Mouse (Mus musculus) embryonic facial prominence, embryonic 15.5 days (tissue): ENCODE measurements at regions not wholly inside any gene's neighbourhood (a gene's known extent, or its start where the extent isn't known, plus 50 kb on each side); places are given as distances from the start of the nearest gene placed in this dataset.
A peak's percentile ranks its signal among the peaks of the same experiment; 100 is the strongest.

Experiments used
- ATAC-seq: fragments of 200-750 bp; cut with Nextera tagmentation; 2 replicates; pipeline ENCODE4 v1.8.0; 2017; ENCODE audit warnings: low read depth, moderate TSS enrichment; ENCODE audit not compliant: insufficient number of reproducible peaks, low FRiP score, low TSS enrichment
- H3K27ac ChIP-seq: fragments of 300-500 bp; sonication (generic); replicated peaks from 2 replicates; pipeline ENCODE4 v1.5.1; 2015; ENCODE audit warnings: mild to moderate bottlenecking, inconsistent platforms
- H3K27me3 ChIP-seq: fragments of 300-500 bp; sonication (generic); 2 replicates; pipeline ENCODE4 v1.6.1; 2015; ENCODE audit warnings: inconsistent platforms
- H3K36me3 ChIP-seq: fragments of 300-500 bp; sonication (generic); 2 replicates; pipeline ENCODE4 v1.6.1; 2015; ENCODE audit warnings: mild to moderate bottlenecking, inconsistent platforms
- H3K4me1 ChIP-seq: fragments of 300-500 bp; sonication (generic); 2 replicates; pipeline ENCODE4 v1.6.1; 2015; ENCODE audit warnings: inconsistent platforms
- H3K4me2 ChIP-seq: fragments of 300-500 bp; sonication (generic); replicated peaks from 2 replicates; pipeline ENCODE4 v1.6.1; 2015; ENCODE audit warnings: mild to moderate bottlenecking, inconsistent platforms
- H3K4me3 ChIP-seq: fragments of 300-500 bp; sonication (generic); replicated peaks from 2 replicates; pipeline ENCODE4 v1.5.1; 2015; ENCODE audit warnings: mild to moderate bottlenecking, inconsistent platforms
- H3K9ac ChIP-seq: fragments of 300-500 bp; sonication (generic); 2 replicates; pipeline ENCODE4 v1.6.1; 2015; ENCODE audit warnings: inconsistent platforms
- H3K9me3 ChIP-seq: fragments of 300-500 bp; sonication (generic); replicated peaks from 2 replicates; pipeline ENCODE4 v1.6.1; 2016; ENCODE audit warnings: inconsistent platforms
- WGBS: fragments of 180-500 bp; shearing (Covaris S2); methylation state at CpG from one replicate; pipeline ENCODE4 v1.1.7; 2015; 5-methylcytosine and 5-hydroxymethylcytosine counted together

DNA sequence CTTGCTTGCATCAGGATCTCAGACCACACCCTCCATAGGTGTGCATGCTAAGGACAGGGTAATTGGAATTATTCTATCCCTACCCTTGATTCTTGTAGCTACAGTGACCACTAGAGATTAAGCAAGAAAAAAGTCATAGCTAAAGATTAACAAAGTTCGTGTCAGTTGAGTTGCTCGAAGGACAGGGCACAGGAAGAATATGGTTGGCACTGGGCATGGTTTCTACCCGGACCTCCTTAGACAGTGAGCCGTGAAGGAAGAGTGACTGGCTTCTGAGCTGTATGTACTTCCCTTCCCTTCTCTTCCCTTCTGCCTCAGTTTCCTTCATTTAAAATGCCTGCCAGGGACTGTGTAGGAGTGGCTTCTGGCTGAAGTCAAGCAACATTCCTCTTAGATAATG, 100.0 kb downstream of the Nfkbiz start:
- ATAC-seq, result no peak
- Histone ChIP-seq H3K36me3 (no peaks in the 10 kb centered on the region), H3K27ac (no peak overlapping the region), H3K9ac (no peak overlapping the region), H3K4me2 (no peak overlapping the region), H3K4me3 (no peak overlapping the region), H3K9me3 (no peaks in the 10 kb centered on the region), H3K27me3 (no peaks in the 10 kb centered on the region), H3K4me1 (no peaks in the 10 kb centered on the region)
- 90% methylated on average over 4 of the region's 4 CpGs for WGBS

DNA sequence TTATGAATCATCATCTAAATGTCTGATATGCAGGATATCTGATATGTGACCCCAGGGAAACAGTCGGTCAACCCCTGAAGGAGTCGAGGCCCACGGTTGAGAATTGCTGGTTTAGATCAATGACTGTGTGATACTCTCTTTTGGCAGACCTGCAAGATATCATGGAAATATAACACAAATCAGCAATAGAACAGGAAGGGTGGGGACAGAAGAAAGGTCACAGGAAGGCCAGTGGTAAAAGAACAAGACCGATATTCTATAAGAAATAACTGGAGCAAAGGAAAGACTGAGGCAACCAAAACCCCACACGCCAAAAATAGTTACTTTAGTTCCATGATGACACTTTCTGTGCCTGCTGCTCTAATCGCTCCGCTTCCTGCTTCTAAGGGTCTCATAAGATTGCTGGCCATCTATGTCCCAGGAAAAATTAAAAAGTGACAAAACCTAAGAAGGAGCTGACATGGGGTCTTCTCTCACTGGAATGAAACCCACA, 103.2 kb downstream of the Nfkbiz start:
- Histone ChIP-seq H3K36me3 (no peaks in the 10 kb centered on the region), H3K4me2 (no peak overlapping the region), H3K9me3 (no peaks in the 10 kb centered on the region), H3K27ac (no peak overlapping the region), H3K4me1 (no peaks in the 10 kb centered on the region), H3K27me3 (no peaks in the 10 kb centered on the region), H3K9ac (no peak overlapping the region), H3K4me3 (no peak overlapping the region)
- no peak for ATAC-seq
- 88% methylated on average over 7 of the region's 7 CpGs for WGBS

DNA sequence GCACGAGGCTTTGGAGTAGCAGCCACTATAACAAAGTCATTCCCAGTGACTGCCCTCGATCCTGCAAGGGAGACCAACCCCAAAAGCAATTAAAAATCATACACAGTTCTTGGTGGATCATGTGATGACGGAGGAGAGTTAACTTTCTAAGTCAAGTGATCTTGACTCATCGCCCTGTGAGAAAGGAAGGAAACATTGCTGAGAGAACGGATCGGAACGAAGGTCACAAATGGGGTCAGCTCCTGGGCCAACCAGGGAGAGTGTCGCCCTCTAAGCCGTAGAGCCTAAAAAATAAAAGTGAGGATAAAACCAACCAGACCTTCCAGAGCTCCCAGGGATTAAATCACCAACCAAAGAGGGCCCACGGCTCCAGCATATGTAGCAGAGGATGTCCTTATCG, 104.4 kb downstream of the Nfkbiz start:
- no peak overlapping the region for H3K4me2 ChIP-seq
- no peak overlapping the region for H3K4me3 ChIP-seq
- no peaks in the 10 kb centered on the region for H3K27me3 ChIP-seq
- no peaks in the 10 kb centered on the region for H3K9me3 ChIP-seq
- H3K4me1 ChIP-seq, result no peaks in the 10 kb centered on the region
- ATAC-seq, result no peak
- H3K9ac ChIP-seq, result no peak overlapping the region
- WGBS, result 60% methylated on average over 11 of the region's 11 CpGs
- H3K36me3 ChIP-seq, result no peaks in the 10 kb centered on the region
- no peak overlapping the region for H3K27ac ChIP-seq

DNA sequence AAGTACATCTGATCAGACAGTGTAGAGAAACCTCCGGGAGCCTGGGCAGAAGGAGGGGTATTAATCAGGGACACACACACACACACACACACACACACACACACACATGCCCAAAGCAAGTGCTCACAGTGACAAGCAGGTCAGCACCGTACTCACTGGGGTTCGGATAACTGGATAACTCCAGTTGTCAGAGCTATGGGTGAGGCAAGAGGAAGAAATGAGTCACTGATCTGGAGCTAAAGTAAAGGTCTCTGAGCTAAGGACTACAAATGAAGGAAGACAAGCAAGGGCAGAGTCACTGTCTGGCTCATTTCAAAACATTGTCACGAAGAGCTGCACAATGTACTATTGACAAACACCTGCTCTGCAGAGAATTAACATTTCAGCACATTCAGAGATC, 104.9 kb downstream of the Nfkbiz start:
- Histone ChIP-seq H3K27me3 (no peaks in the 10 kb centered on the region), H3K4me3 (no peak overlapping the region), H3K27ac (no peak overlapping the region), H3K36me3 (no peaks in the 10 kb centered on the region), H3K9me3 (no peaks in the 10 kb centered on the region), H3K9ac (no peak overlapping the region), H3K4me1 (no peaks in the 10 kb centered on the region), H3K4me2 (no peak overlapping the region)
- no peak for ATAC-seq
- WGBS, result 51% methylated on average over 4 of the region's 4 CpGs

DNA sequence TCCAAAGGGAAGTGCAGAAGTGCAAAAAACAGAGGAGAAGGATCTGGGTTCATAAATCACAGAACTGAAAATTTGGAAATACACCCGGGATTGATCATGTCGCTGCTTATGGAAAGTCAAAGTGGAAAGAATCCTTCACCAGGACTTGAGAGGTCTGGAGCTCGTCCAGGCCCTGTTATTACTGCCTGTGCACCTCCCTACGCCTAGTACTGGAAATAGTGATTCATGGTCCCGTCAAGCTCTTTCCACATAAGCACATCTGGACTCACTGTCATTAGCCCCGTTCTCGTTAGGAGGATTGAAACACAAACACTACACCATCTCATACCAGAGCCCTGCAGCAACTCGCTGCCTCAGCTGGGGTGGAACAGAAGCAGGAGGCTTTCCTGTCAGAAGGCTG, 107.7 kb downstream of the Nfkbiz start:
- Histone ChIP-seq H3K27me3 (no peaks in the 10 kb centered on the region), H3K4me3 (no peak overlapping the region), H3K9me3 (no peaks in the 10 kb centered on the region), H3K36me3 (no peaks in the 10 kb centered on the region), H3K4me1 (no peaks in the 10 kb centered on the region), H3K4me2 (no peak overlapping the region), H3K9ac (no peak overlapping the region), H3K27ac (peak overlapping the region; percentile 23)
- 50% methylated on average over 8 of the region's 8 CpGs for WGBS
- ATAC-seq, result no peak

DNA sequence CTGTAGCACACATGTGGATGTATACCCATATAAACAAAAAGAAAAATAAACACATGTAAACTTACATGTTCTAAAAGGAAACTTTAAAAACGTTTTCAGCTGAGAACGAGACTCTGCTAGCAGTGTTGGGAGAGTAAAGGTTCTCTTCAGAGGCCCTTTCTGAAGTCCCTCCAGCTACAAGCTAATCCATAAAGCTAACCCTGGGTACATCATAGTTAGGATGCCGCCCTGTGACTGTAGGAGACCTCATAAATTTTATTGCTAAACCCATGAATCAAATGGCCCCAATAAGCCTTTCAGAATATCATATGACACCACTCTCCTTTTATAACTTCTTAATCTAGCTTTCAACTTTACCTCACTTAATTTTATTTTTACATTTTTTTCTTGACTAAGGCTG, 112.2 kb downstream of the Nfkbiz start:
- H3K9me3 ChIP-seq, result no peaks in the 10 kb centered on the region
- WGBS, result 67% methylated on average over 3 of the region's 3 CpGs
- H3K4me1 ChIP-seq, result no peaks in the 10 kb centered on the region
- no peak overlapping the region for H3K4me2 ChIP-seq
- H3K4me3 ChIP-seq, result no peak overlapping the region
- H3K36me3 ChIP-seq, result no peaks in the 10 kb centered on the region
- H3K9ac ChIP-seq, result no peak overlapping the region
- H3K27me3 ChIP-seq, result no peaks in the 10 kb centered on the region
- ATAC-seq, result no peak
- no peak overlapping the region for H3K27ac ChIP-seq

DNA sequence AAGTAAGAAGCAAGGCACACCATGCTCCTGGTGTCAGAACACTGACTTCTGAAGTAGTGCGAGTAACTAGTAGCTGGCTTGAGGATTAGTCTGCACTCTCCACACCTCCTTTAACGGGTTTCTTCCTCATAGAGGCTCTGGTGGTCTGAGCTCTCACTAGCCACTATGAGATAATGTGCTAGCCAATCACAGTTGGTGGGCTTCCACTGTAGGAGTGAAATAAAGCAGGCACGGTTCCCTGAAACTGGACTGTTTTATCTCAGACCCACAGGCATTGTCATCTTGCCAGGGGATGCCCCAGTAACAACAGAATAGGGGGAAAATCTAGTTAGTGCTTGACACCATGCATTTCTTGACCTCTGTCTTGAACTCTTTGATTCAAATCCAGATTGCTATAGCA, 118.3 kb downstream of the Nfkbiz start:
- no peak overlapping the region for H3K27ac ChIP-seq
- H3K27me3 ChIP-seq, result no peaks in the 10 kb centered on the region
- 62% methylated on average over 3 of the region's 3 CpGs for WGBS
- H3K9me3 ChIP-seq, result no peaks in the 10 kb centered on the region
- no peak overlapping the region for H3K9ac ChIP-seq
- ATAC-seq, result no peak
- H3K4me1 ChIP-seq, result no peaks in the 10 kb centered on the region
- no peak overlapping the region for H3K4me2 ChIP-seq
- H3K4me3 ChIP-seq, result no peak overlapping the region
- no peaks in the 10 kb centered on the region for H3K36me3 ChIP-seq

DNA sequence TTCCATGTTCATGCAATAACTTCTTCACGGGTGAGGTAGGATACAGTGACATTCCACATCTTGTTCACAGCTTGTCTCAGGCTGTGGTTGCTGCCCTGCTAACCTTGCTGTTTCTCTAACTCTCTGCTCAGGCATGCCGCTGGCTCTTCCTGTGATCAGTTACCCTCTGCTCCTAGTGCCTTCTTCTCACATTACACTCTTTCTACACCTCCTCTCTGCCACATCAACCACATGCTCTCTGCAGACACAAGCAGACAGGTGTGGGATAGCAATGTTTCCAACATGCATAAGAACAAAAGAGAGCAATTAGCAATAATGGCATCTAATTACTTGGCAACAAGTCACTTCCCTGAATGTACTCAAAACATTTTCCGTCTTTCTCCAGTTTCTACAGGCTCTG, 128.7 kb downstream of the Nfkbiz start:
- H3K27me3 ChIP-seq, result no peaks in the 10 kb centered on the region
- H3K9me3 ChIP-seq, result no peaks in the 10 kb centered on the region
- H3K27ac ChIP-seq, result no peak overlapping the region
- no peak overlapping the region for H3K9ac ChIP-seq
- 23% methylated on average over 3 of the region's 3 CpGs for WGBS
- H3K4me2 ChIP-seq, result no peak overlapping the region
- no peaks in the 10 kb centered on the region for H3K4me1 ChIP-seq
- ATAC-seq, result peak; percentile 67; the same call in 1 of the 2 replicates
- H3K4me3 ChIP-seq, result no peak overlapping the region
- H3K36me3 ChIP-seq, result no peaks in the 10 kb centered on the region

DNA sequence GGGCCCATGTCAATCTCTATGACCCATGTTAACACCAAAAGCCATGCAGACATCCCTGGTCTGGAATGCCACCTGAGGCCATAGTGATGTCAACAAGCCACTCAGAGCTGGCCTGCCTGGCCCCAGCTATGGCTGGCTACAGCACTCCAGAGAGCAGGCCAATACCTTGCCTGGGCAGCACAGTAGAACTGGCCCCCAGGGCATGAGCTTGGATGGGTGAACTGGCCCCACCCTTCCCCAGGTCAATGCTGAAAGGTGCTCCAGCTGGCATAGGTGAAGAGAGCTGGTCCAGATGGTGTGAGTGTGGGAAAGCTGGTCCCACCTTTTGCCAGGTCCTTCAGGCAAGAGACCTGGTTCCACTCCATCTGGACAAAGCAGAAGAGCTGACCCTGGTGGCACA, 132.2 kb downstream of the Nfkbiz start:
- no peak overlapping the region for H3K4me3 ChIP-seq
- no peaks in the 10 kb centered on the region for H3K36me3 ChIP-seq
- H3K9ac ChIP-seq, result no peak overlapping the region
- no peaks in the 10 kb centered on the region for H3K27me3 ChIP-seq
- H3K4me1 ChIP-seq, result no peaks in the 10 kb centered on the region
- no peaks in the 10 kb centered on the region for H3K9me3 ChIP-seq
- no peak overlapping the region for H3K27ac ChIP-seq
- H3K4me2 ChIP-seq, result no peak overlapping the region
- no peak for ATAC-seq

DNA sequence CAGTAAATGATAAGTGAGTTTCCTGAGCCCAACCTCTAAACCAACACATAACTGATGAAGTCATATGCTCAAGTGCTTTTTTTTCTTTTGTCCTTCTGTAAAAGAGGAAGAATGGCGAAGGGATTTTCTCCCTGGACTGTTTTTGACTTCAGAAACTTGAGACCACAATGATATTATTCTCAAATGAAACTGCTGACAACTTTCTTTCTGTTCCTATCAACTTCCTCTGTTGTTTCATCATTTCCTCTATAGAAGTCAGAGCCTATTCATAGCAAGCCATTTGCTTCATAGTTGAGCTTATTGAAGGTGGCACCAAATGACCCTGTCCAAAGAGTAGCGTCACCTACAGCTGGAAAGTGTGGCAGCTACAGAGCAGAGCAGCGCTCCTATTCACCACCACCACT, 140.2 kb downstream of the Nfkbiz start:
- H3K9me3 ChIP-seq, result no peaks in the 10 kb centered on the region
- no peak overlapping the region for H3K4me2 ChIP-seq
- no peaks in the 10 kb centered on the region for H3K27me3 ChIP-seq
- no peak overlapping the region for H3K27ac ChIP-seq
- no peaks in the 10 kb centered on the region for H3K36me3 ChIP-seq
- H3K4me1 ChIP-seq, result no peaks in the 10 kb centered on the region
- no peak overlapping the region for H3K4me3 ChIP-seq
- no peak overlapping the region for H3K9ac ChIP-seq
- ATAC-seq, result no peak
- 70% methylated on average over 3 of the region's 3 CpGs for WGBS

DNA sequence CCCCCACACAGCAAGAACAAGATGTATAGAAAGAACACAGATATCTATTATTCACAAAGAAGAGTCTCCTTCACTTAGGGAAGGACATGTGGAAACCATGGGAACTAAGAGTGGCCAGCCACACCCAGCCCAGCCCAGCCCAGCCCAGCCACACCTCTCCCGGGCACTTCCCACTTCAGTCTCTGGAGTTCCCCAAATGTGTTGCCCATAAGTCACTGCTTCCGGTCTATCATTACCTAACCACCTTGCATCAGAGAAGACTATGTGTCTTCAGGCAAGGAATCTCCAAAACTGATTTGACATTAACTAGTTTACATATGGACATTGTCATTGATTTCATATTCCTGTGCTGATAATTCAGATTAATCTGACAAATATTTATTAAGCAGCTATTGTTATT, 147.6 kb downstream of the Nfkbiz start:
- WGBS, result 80% methylated on average over 2 of the region's 2 CpGs
- Histone ChIP-seq H3K4me3 (no peak overlapping the region), H3K36me3 (no peaks in the 10 kb centered on the region), H3K4me2 (no peak overlapping the region), H3K27me3 (no peaks in the 10 kb centered on the region), H3K9ac (no peak overlapping the region), H3K27ac (no peak overlapping the region), H3K4me1 (no peaks in the 10 kb centered on the region), H3K9me3 (no peaks in the 10 kb centered on the region)
- ATAC-seq, result no peak

DNA sequence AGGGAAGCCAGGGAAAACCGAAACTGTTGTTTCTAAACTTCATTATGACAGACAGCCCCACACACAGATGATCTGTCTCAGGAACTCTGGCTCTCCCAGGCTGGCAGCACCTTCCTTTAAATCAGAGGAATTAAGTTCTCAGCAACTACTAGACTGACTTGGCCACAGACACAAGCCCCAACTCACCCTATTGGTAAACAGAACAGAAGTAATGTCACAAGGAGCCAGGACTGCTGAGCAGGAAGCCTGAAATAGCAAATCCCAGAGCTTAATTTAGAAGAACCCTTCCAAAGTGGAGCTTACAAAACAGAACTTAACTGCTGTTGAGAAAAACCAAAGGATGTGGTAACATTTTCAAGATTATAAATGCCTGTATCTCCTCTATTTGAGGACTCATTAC, 174.8 kb downstream of the Nfkbiz start:
- Histone ChIP-seq H3K9me3 (no peaks in the 10 kb centered on the region), H3K4me1 (no peaks in the 10 kb centered on the region), H3K36me3 (no peaks in the 10 kb centered on the region), H3K4me2 (no peak overlapping the region), H3K4me3 (no peak overlapping the region), H3K27me3 (no peaks in the 10 kb centered on the region), H3K27ac (no peak overlapping the region), H3K9ac (no peak overlapping the region)
- WGBS, result 73% methylated on average over 1 of the region's 1 CpGs
- no peak for ATAC-seq
